Mouse (Mus musculus): Measurements from ENCODE around the gene Tubgcp6.

The Tubgcp6 gene

DNA sequence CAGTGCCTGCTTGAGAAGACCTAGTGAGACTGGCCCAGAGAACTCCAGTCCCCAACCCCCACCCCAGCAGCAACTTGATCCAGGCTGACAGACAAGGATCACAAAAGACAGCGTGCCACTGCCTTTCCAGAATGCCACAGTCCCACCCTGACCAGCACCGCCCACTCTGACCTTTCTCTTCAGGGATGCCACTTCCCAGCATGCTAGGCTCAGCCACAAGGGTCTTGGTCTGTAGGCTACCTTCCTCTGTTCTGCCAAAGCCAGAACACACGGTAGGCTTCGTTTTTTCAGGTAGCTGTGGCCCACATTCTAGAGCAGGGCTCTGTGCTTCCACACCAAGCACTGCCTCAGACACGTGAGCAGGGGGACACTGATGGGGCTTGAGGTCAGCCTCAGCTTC is 20.3 kb downstream of the Tubgcp6 start:
- DNase-seq (ENCODE audit: low spot score in 2 of 2) = no peak

DNA sequence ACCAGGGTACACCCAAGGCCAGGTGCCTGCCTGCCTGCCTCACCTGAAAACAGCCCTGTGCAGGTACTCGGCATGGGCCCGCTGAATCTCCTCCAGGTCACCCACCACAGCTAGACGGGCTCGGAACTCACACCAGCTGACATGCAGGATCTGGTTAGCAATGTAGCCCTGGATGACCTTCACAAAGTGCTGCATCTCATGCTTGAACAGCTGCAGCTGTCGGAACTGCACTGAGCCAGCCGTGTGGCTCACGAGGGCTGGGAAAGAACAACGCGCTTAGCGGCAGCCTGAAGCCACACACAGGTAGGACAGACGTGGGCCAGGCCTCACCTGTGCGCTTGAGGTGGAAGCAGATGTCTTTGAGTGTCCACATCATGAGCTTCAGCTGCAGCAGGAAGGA is 22.1 kb downstream of the Tubgcp6 start:
- DNase-seq (ENCODE audit: low spot score in 2 of 2) = no peak

DNA sequence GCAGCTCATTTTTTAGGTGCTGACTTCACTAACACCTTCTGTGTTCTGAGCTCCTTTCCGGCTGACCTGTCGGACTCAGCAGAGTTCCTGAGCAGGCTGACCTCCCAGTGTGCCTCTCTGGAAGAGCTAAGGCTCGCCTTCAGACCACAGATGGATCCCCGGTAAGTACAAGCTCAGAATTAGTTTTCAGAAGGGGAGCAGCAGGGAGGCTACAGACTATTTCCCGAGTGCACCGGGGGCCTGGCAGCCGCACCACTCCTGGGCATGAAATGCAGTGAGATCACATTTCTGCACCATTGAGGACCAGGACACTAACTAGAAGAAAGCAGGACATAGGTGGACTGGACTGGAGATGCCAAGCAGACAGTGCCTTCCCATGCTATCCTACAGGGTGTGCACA is 24.3 kb downstream of the Tubgcp6 start:
- DNase-seq (ENCODE audit: low spot score in 2 of 2) = no peak

DNA sequence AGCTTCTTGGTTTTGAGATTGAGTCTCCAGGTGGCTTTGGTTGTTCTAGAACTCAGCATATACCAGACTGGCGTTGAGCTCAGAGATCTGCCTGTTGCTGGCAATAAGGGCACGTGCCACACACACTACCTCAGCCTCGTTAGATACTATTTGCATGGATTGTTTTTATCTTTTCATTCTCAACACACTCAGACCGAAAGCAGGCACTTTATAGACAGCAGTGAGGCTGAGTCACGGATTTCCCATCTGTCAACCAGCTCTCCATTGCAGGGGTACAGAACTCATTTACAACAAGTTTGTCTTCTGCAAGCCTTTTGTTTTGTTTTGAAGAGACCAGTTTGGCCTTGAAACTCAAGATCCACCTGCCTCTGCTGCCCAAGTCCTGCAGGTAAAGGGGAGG is 25.5 kb downstream of the Tubgcp6 start:
- no peak for DNase-seq (ENCODE audit: low spot score in 2 of 2)

DNA sequence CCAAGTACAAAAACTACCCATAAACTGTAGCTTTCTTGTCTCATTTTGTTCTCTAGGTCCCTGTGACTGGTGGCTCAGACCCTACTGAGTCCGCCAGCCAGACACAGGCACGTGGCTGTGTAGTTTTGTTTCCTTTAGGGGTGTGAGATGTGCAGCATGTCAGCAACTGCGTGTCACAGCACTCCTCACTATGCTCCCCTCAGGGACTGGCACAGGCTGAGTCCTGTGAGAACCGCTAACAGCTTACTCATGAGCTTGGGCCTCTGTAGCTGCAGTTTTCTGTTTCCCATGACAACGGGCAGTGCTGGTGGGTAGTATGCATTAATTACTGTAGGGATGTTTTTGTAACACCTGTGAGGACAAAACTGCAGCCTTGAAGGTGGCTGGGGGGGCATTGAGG is 30.7 kb downstream of the Tubgcp6 start:
- no peak for DNase-seq (ENCODE audit: low spot score in 2 of 2)

DNA sequence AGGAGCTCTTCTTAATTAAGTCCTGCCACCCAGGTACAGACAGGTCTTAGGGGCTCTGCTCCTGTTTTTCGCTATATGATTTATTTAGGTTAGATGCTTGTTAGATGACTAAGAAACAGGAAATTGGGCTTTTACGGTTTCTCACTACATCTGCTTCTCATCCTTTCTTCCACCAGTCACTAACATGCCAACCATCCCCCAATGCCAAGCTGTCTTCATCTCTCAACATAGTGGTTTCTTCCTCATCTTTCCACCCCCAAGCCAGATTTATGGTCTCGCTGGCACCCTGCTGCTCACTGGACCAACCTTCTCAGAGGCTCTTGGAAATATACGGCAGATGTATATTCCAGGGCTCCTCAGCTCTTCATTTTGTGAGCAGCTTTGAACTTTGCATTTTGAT is 32.2 kb downstream of the Tubgcp6 start:
- DNase-seq (ENCODE audit: low spot score in 2 of 2) = no peak

DNA sequence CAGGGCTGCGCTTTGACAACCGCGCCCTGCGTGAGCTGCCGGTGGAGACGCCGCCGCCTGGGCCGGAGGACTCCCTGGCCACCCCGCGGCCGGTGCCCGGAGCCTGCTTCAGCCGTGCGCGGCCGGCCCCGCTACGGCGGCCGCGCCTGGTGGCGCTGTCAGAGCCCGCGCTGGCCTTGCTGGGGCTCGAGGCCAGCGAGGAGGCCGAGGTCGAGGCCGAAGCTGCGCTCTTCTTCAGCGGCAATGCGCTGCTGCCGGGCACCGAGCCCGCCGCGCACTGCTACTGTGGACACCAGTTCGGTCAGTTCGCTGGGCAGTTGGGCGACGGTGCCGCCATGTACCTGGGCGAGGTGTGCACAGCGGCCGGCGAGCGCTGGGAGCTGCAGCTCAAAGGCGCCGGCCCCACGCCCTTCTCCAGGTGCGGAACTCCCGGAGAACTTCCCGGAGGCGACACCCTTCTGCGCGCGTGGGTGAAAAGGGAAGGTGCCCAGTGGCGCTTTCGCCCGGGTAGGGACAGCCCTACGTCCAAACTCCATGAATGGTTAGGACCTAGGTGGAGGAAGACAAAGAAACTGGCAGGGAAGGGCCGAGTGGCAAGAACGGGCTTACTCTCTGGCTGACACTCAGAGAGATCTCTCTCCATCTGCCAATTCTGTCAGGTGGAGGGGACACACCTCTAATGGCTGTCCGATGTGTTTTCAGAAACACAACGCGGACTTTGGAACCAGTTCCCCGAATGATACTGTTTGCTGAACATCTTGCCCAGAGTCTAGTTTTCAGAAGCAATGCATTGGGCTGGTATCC is 33.5 kb downstream of the Tubgcp6 start:
- DNase-seq (ENCODE audit: low spot score in 2 of 2) = no peak

DNA sequence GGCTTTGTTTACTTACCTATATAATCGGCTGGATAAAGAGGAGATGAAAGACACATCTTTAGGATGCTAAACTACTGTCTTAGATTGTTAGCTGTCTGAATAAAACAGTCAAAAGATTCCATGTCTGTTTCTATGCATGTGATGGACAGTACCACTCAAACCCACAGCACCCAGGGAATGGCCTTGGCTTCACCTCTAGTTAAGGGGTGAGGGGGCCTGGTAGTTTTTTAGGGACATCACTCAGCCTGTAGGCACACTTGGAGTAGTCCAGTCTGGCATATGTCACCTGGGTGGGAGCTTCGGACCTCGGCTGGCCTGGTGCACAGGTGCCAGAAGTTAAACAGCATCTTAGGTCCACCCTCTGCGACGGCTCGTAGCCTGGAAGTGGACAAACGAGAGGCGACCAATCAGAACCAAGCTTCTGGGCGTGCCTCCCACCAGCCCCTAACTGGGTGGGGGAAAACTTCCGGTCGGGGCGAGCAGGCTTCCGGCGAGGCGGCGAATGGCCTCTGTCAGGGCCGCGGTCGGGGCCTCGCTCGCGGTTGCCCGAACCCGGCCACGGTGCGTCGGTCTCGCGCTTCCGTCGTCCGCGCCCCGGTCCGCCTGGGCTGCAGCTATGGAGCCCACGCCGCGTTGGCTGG is 34.2 kb downstream of the Tubgcp6 start, which contains the start of gene Selenoo:
Gene Selenoo, plus strand, starts transcription at position 478 of the 641 bp plus-strand sequence.
- peak; percentile 88 to 89 for DNase-seq (ENCODE audit: low spot score in 2 of 2)

DNA sequence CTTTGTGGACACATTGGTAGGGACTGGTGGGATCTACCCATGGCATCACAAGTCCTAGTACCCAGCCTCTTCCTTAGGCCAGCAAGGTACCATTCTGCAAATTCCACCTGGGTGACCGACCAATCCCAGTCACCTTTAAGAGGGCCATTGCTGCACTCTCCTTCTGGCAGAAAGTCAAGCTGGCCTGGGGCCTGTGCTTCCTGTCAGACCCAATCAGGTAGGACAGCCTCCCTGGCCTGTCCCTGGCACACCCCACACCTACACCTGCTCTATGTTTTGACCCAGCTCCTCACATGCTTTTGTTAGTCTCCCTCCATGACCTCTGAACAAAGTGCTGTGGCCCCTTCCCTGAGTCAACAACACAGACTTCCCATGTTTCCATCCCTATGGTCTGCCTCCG is 38.1 kb downstream of the Tubgcp6 start:
- no peak for DNase-seq (ENCODE audit: low spot score in 2 of 2)

DNA sequence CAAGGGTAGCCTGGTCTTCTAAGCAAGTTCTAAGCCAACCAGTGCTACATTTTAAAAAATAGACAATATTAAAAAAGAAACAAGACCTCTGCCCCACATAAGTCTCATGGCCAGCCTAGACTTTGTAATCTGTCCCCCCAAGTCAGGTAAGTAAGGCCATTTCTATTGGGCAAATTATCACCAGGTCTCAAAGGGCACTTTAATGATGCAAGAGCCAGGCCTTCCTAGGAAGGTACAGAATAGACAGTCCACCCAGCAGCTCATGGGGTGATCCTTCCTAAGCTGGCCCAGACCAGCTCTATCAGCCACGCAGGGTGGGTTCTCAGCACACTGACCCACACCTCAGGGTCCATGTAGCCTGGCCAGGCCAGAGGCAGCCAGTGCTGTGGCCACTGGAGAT is 39.0 kb downstream of the Tubgcp6 start:
- DNase-seq (ENCODE audit: low spot score in 2 of 2) = no peak

DNA sequence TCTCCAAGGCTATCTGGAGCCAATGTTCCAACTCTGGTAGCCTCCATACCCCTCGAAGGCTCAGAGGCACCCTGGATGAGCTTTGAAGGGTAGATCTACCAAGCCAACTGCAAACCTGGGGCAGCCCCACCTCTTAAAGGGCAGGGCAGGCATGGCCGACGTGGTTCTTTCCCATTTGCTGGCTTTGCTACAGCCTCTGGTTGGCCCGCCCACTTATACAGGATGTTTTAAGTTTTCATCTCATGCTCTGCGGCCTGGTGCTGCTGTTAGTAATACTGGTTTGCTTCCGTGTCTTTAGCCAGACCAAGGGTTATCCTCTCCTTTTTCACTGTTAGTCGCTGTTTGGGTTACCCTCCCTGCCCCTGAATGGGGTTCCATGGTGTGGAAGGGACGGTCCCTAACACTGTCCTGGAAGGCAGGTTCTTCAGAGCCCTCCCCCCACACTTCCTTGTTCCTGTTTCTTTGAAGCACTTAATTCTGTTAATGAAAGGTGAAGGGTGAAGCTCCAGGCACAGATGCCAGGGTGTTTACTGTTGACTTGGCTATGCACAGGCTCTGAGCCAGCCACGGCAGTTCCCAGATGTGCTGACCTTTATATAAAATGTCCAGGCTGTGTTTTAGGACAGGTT is 44.6 kb downstream of the Tubgcp6 start:
- DNase-seq (ENCODE audit: low spot score in 2 of 2) = peak; percentile 83 to 84

DNA sequence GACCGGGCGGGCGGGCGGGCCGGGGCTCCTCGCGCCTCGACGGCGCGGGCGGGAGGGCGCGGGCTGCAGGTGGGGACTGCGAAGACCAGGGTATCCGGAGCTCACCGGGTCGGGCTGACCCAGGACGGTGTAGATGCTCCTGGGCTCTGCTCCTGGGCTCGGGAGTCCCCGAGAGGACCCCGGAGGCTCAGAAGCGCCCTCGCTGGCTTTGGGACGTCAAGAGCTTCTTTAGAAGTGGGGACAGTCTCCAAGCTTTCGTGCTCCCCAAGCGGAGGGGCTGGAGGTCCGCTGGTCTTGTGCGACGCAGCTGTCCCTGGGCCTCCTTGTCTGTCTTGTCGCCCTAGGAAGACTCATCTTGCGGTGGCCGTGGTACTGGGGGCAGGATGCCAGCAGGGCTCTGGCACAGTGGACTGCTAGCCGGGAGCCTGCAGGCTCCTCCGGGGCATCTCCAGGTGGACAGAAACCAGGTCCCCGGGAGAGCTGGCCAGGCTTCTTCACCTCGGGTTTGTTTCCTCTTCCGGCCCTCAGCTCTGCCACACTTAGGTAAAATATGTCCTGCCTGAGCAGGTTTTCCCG is 46.7 kb downstream of the Tubgcp6 start:
- DNase-seq (ENCODE audit: low spot score in 2 of 2) = peak in 1 of 2 experiments; percentile 17

DNA sequence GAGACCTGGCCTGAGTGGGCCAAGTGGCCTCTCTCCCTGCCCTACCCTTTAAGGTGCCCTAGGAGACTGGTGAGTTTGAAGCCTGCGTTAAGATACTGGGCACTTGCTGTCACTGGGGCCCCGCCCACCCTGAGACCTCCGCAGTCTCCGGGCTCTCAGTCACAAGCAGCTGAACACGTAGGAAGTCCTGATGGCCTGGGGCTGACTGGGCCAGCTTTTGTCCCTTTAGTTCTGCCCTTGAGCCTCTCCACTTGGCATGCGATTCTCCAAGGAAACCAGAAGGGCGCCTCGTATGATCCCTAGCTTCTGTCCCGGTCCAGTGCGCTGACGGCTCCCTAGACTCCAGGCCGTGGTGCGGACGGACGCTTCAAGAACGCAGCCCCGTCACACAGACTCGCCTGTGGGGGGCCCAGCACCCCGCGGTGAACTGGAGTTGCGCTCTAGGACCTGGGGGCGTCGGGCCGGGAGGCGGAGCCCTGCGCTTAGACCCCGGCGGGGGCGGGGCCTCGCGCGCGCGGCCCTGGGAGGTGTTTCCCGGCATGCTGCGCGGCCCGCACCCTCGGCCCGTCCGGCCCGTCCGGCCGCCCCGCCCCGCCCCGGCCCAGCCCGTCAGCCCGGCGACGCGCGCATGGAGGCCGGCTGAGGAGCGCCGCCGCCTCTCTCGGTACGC is 47.3 kb downstream of the Tubgcp6 start:
- peak; percentile 81 to 83 for DNase-seq (ENCODE audit: low spot score in 2 of 2)

DNA sequence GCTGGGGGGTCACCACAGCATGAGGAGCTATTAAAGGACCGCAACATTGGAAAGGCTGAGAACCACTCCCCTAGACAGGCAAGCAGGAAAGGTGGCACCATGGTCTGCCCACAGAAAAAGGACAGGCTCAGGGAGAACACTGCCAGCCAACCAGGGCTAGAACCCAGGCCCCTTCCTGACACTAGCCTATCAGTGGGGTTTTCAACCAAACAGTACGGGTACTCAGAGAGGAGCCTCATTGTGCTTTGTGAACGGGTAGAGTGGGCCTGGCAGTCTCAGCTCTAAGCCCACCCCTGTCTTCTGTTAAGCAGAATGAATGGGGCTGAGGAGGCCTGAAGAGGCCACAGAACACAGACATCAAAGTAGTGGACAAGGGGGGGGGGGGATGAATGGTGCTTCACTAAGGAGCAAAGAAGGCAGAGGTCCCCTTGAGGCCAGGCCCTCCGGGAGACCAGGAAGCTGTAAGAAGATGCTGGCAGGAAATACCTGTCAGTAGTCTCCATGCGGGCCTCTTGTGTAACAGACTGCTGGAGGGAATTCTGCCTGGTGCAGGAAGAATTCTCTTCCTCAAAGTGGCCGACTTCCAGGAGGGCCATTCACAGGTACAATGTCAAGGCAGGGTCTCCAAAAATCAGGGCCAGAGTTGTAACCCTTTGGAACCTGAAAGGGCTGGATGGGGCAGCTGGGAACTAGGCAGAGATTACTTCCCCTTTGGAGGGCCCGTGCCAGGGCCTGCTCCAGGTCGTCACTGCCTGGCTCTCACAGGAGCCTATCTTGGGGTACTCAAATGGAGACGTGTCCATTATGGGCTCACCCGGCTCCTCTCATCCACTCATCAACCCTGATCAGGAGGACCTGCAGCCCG is 48.1 kb downstream of the Tubgcp6 start, which contains the start of gene Trabd:
Gene Trabd, plus strand, starts transcription at position 512 of the 865 bp plus-strand sequence.
- no peak for DNase-seq (ENCODE audit: low spot score in 2 of 2)

DNA sequence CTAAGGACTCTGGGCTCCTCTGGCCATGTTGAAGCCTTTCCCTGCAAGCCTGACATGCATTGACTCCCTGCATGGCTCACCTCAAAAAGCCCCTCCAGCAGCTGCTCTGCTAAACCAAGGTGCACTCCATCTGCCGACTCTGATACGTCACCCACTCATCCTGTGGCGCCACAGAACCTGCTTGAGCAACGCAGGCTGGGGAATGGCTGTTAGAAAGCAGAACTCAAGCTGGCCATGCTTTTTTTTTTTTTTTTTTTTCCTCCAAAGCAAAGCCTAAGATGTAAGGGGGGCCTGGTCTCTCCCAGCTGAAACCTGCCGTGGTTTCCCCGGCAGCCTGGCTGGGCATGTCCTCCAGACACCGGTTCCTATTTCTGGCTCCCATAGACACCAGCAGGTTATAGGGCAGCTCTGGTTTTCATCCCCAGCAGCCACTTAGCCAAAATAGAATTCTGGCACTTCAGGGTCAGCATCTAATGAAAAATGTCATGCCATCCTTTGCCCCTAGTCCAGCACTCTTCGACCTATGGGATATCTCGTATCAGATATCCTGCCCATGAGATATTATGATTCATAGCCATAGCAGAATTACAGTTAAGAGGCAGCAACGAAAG is 48.8 kb downstream of the Tubgcp6 start:
- DNase-seq (ENCODE audit: low spot score in 2 of 2) = no peak

DNA sequence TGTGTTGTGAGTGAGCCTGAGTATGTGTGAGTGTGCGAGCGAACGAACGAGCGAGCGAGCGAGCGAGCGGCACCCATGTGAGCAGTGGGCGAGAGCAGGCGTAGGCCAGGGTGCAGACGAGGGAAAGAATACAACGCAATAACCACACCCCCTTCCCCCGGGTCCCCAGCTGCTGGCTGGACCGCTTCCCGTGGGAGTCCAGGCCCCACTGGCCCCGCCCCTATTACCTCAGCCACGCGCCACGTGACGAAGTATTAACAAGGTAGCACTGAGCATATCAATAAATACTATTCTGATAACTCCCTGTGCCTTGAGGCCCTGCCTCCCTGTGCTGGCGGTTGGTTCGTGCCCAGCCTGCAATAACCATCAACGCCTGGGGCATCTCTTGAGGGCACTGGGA is 52.3 kb downstream of the Tubgcp6 start:
- DNase-seq (ENCODE audit: low spot score in 2 of 2) = no peak

DNA sequence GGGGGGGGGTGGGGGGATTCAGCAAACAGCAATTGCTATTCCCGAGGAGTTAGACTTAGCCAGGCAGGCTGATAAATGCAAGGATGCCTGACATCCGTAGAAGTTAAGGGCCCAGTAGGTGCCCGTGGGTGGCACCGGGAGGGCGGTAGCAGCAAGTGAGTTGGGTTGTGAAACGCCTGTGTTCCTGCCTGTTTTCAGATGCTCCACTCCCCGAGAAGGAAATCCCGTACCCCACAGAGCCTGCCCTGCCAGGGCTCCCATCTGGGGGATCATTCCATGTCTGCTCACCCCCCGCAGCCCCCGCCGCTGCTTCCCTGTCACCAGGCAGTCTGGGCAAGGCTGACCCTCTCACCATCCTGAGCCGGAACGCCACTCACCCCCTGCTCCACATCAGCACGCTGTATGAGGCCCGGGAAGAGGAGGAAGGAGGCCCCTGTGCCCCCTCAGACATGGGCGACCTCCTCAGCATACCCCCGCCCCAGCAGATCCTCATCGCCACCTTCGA is 53.5 kb downstream of the Tubgcp6 start:
- DNase-seq (ENCODE audit: low spot score in 2 of 2) = no peak

DNA sequence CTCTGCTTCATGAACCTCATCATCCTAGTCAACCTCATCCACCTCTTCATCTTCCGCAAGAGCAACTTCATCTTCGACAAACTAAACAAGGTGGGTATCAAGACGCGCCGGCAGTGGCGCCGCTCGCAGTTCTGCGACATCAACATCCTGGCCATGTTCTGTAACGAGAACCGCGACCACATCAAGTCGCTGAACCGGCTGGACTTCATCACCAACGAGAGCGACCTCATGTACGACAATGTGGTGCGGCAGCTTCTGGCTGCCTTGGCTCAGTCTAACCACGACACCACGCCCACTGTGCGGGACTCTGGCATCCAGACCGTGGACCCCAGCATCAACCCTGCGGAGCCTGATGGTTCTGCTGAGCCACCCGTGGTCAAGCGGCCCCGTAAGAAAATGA is 54.7 kb downstream of the Tubgcp6 start:
- DNase-seq (ENCODE audit: low spot score in 2 of 2) = no peak

DNA sequence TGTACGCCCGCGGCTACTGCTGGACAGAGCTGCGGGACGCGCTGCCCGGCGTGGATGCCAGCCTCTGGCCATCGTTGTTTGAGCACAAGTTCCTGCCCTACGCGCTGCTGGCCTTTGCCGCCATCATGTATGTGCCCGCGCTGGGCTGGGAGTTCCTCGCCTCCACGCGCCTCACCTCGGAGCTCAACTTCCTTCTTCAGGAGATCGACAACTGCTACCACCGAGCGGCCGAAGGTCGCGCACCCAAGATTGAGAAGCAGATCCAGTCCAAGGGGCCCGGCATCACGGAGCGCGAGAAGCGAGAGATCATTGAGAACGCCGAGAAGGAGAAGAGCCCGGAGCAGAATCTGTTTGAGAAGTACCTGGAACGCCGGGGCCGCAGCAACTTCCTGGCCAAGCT is 55.3 kb downstream of the Tubgcp6 start:
- no peak for DNase-seq (ENCODE audit: low spot score in 2 of 2)

DNA sequence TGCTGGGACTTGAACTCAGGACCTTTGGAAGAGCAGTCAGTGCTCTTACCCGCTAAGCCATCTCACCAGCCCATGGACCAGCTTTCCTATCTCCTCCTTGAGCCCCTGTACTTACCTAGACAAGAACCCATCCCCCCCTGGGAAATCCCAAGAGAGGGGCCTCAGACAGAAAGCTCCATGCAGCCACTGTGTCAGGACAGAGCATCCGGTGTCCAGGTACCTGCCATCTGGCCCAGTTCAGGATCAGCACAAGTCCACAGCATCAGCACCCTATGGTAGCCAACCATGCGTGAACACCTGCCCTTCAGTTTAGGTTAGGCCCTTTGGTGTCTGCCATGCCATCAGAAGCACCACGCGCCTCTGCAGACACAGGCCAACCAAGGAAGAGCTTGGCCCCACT is 58.0 kb downstream of the Tubgcp6 start:
- DNase-seq (ENCODE audit: low spot score in 2 of 2) = no peak
